Mouse (Mus musculus) splenic B cell, adult 2 months (primary cell): ENCODE data around the gene Slc12a3.

Source experiments
- DNase-seq: peaks from one replicate; pipeline ENCODE4 v3.0.0-alpha.2; 2011; ENCODE audit warnings: low read depth, low spot score
- H3K27me3 ChIP-seq: 2 replicates; pipeline ENCODE4 v1.6.1; 2012; ENCODE audit warnings: mild to moderate bottlenecking, low read length, moderate library complexity, mixed read lengths; ENCODE audit not compliant: control insufficient read depth, poor library complexity, insufficient read depth, severe bottlenecking
- H3K36me3 ChIP-seq: 2 replicates; pipeline ENCODE4 v1.6.1; 2012; ENCODE audit warnings: mild to moderate bottlenecking, low read length, moderate library complexity, mixed read lengths; ENCODE audit not compliant: control insufficient read depth, poor library complexity, insufficient read depth, severe bottlenecking

Slc12a3 gene

GRCm38 (mm10) chr8:94328932-94329728 lies at the start of gene Slc12a3:
TSS of gene Slc12a3 (plus strand) at chr8:94329201.
- Histone ChIP-seq H3K36me3 (no peaks in the 10 kb centered on the region), H3K27me3 (no peaks in the 10 kb centered on the region)
- no peak for DNase-seq

- Histone ChIP-seq H3K27me3 (no peaks in the 10 kb centered on the region), H3K36me3 (no peaks in the 10 kb centered on the region; the same call in 1 of the 2 replicates)
- DNase-seq, result no peak
These were observed 48.9 kb upstream of the Slc12a3 start for GRCm38 (mm10) chr8:94280001-94280613.

- peaks cover 2% of the 10 kb centered on the region; the same call in 1 of the 2 replicates for H3K36me3 ChIP-seq
- no peak for DNase-seq
- H3K27me3 ChIP-seq, result no peaks in the 10 kb centered on the region
These were observed 46.5 kb upstream of the Slc12a3 start for GRCm38 (mm10) chr8:94282453-94282985.

- Histone ChIP-seq H3K27me3 (no peaks in the 10 kb centered on the region), H3K36me3 (peaks cover 2% of the 10 kb centered on the region; the same call in 1 of the 2 replicates)
- DNase-seq, result no peak
These were observed 44.8 kb upstream of the Slc12a3 start for GRCm38 (mm10) chr8:94284204-94284603.

- no peak for DNase-seq
- H3K36me3 ChIP-seq, result peaks cover 6% of the 10 kb centered on the region; the same call in 1 of the 2 replicates
These were observed 38.4 kb upstream of the Slc12a3 start for GRCm38 (mm10) chr8:94290606-94291005.

GRCm38 (mm10) chr8:94292072-94292471 lies 36.9 kb upstream of the Slc12a3 start:
- H3K36me3 ChIP-seq, result peaks cover 4% of the 10 kb centered on the region; the same call in 1 of the 2 replicates
- no peak for DNase-seq
- H3K27me3 ChIP-seq, result no peaks in the 10 kb centered on the region

More at GRCm38 (mm10) chr8:94290606-94291005, 38.4 kb upstream of the Slc12a3 start:
- no peaks in the 10 kb centered on the region for H3K27me3 ChIP-seq

GRCm38 (mm10) chr8:94292626-94293025 lies 36.4 kb upstream of the Slc12a3 start:
- no peak for DNase-seq
- H3K36me3 ChIP-seq, result peaks cover 4% of the 10 kb centered on the region; the same call in 1 of the 2 replicates
- no peaks in the 10 kb centered on the region for H3K27me3 ChIP-seq

GRCm38 (mm10) chr8:94295687-94296086 lies 33.3 kb upstream of the Slc12a3 start:
- Histone ChIP-seq H3K36me3 (peaks cover 4% of the 10 kb centered on the region; the same call in 1 of the 2 replicates), H3K27me3 (no peaks in the 10 kb centered on the region)
- DNase-seq, result no peak

- Histone ChIP-seq H3K36me3 (peaks cover 4% of the 10 kb centered on the region; the same call in 1 of the 2 replicates), H3K27me3 (no peaks in the 10 kb centered on the region)
- DNase-seq, result no peak
These were observed 32.5 kb upstream of the Slc12a3 start for GRCm38 (mm10) chr8:94296312-94296991.

- peaks cover 4% of the 10 kb centered on the region; the same call in 1 of the 2 replicates for H3K36me3 ChIP-seq
- H3K27me3 ChIP-seq, result no peaks in the 10 kb centered on the region
- DNase-seq, result no peak
These were observed 31.9 kb upstream of the Slc12a3 start for GRCm38 (mm10) chr8:94297101-94297500.

GRCm38 (mm10) chr8:94300809-94301208 lies 28.2 kb upstream of the Slc12a3 start:
- Histone ChIP-seq H3K36me3 (no peaks in the 10 kb centered on the region; the same call in 1 of the 2 replicates), H3K27me3 (no peaks in the 10 kb centered on the region)
- peak; percentile 1 for DNase-seq

GRCm38 (mm10) chr8:94304412-94304811 lies 24.6 kb upstream of the Slc12a3 start:
- DNase-seq, result no peak
- H3K36me3 ChIP-seq, result peaks cover 2% of the 10 kb centered on the region; the same call in 1 of the 2 replicates
- no peaks in the 10 kb centered on the region for H3K27me3 ChIP-seq

- no peak for DNase-seq
- H3K36me3 ChIP-seq, result peaks cover 2% of the 10 kb centered on the region
- H3K27me3 ChIP-seq, result no peaks in the 10 kb centered on the region
These were observed 21.9 kb upstream of the Slc12a3 start for GRCm38 (mm10) chr8:94306989-94307513.

- H3K36me3 ChIP-seq, result peaks cover 2% of the 10 kb centered on the region
- no peaks in the 10 kb centered on the region for H3K27me3 ChIP-seq
- DNase-seq, result no peak
These were observed 21.3 kb upstream of the Slc12a3 start for GRCm38 (mm10) chr8:94307652-94308051.
